Mouse (Mus musculus) hindbrain, embryonic 12.5 days (tissue): ENCODE results near the gene Lmna. TPM values are rescaled to one million over a fixed set of nuclear protein-coding genes. Genes with fewer than 3 reads are reported as not detected.

ENCODE experiments used
- ATAC-seq: fragments of 200-750 bp; cut with Nextera tagmentation; 2 replicates; pipeline ENCODE4 v1.8.0; 2017; ENCODE audit warnings: moderate TSS enrichment; ENCODE audit not compliant: low FRiP score
- H3K27ac ChIP-seq: fragments of 300-500 bp; sonication (generic); 2 replicates; pipeline ENCODE4 v1.5.1; 2016; ENCODE audit warnings: mild to moderate bottlenecking
- H3K27me3 ChIP-seq: fragments of 300-500 bp; sonication (generic); 2 replicates; pipeline ENCODE4 v1.6.1; 2016; ENCODE audit warnings: mild to moderate bottlenecking
- H3K36me3 ChIP-seq: fragments of 300-500 bp; sonication (generic); 2 replicates; pipeline ENCODE4 v1.6.1; 2016; ENCODE audit warnings: mild to moderate bottlenecking
- H3K4me1 ChIP-seq: fragments of 300-500 bp; sonication (generic); 2 replicates; pipeline ENCODE4 v1.6.1; 2016
- H3K4me2 ChIP-seq: fragments of 300-500 bp; sonication (generic); replicated peaks from 2 replicates; pipeline ENCODE4 v1.6.1; 2016; ENCODE audit warnings: mild to moderate bottlenecking
- H3K4me3 ChIP-seq: fragments of 300-500 bp; sonication (generic); 2 replicates; pipeline ENCODE4 v1.5.1; 2016; ENCODE audit warnings: mild to moderate bottlenecking
- H3K9ac ChIP-seq: fragments of 300-500 bp; sonication (generic); 2 replicates; pipeline ENCODE4 v1.6.1; 2016; ENCODE audit warnings: mild to moderate bottlenecking, moderate library complexity
- H3K9me3 ChIP-seq: fragments of 300-500 bp; sonication (generic); replicated peaks from 2 replicates; pipeline ENCODE4 v1.6.1; 2016; ENCODE audit warnings: mild to moderate bottlenecking
- WGBS: fragments of 180-500 bp; shearing (Covaris S2); methylation state at CpG from one replicate; pipeline ENCODE4 v1.1.7; 2016; 5-methylcytosine and 5-hydroxymethylcytosine counted together
- microRNA counts: library from miRNA; unstranded; fragments of <30 nt; microRNA quantifications from one replicate; lab custom pipeline; 2017
- microRNA-seq: library from miRNA; unstranded; fragments of <30 nt; microRNA quantifications from one replicate; pipeline ENCODE4, GENCODE M21; 2017
- polyA plus RNA-seq: library from polyadenylated mRNA; unstranded; fragments of >200 nt; fragmentation: Nextera tagmentation; extraction: Ambion mirVana; gene quantifications from 2 replicates; pipeline ENCODE4 v1.2.1, GENCODE M21; 2016

Lmna gene
- polyA plus RNA-seq, 1 experiment from 2014 or later, result 48.9 TPM

GRCm38 (mm10) chr3:88446471-88447123, 63.2 kb downstream of the Lmna start:
- H3K4me1 ChIP-seq, result peaks cover 13% of the 10 kb centered on the region
- H3K4me3 ChIP-seq, result no peak overlapping the region
- H3K9me3 ChIP-seq, result no peaks in the 10 kb centered on the region
- ATAC-seq, result no peak
- H3K27me3 ChIP-seq, result peaks cover 19% of the 10 kb centered on the region
- H3K36me3 ChIP-seq, result peaks cover 41% of the 10 kb centered on the region
- no peak overlapping the region for H3K4me2 ChIP-seq
- WGBS, result 79% methylated on average over 8 of the region's 8 CpGs
- no peak overlapping the region for H3K27ac ChIP-seq
- H3K9ac ChIP-seq, result no peak overlapping the region

- Histone ChIP-seq H3K9ac (no peak overlapping the region), H3K4me2 (no peak overlapping the region), H3K4me1 (peaks cover 12% of the 10 kb centered on the region), H3K27ac (no peak overlapping the region), H3K9me3 (no peaks in the 10 kb centered on the region), H3K4me3 (no peak overlapping the region), H3K36me3 (peaks cover 41% of the 10 kb centered on the region), H3K27me3 (peaks cover 17% of the 10 kb centered on the region)
- ATAC-seq, result no peak
- WGBS, result 73% methylated on average over 7 of the region's 7 CpGs
Observed at GRCm38 (mm10) chr3:88442888-88443287, 66.9 kb downstream of the Lmna start.

GRCm38 (mm10) chr3:88442488-88442887, 67.3 kb downstream of the Lmna start:
- H3K4me3 ChIP-seq, result no peak overlapping the region
- peaks cover 12% of the 10 kb centered on the region for H3K4me1 ChIP-seq
- WGBS, result 85% methylated on average over 12 of the region's 12 CpGs
- H3K36me3 ChIP-seq, result peaks cover 41% of the 10 kb centered on the region
- H3K9me3 ChIP-seq, result no peaks in the 10 kb centered on the region
- no peak overlapping the region for H3K4me2 ChIP-seq
- H3K9ac ChIP-seq, result no peak overlapping the region
- H3K27me3 ChIP-seq, result peaks cover 17% of the 10 kb centered on the region
- no peak for ATAC-seq
- H3K27ac ChIP-seq, result no peak overlapping the region

GRCm38 (mm10) chr3:88440500-88441381, 69.0 kb downstream of the Lmna start:
- Histone ChIP-seq H3K4me1 (peaks cover 20% of the 10 kb centered on the region), H3K27me3 (peaks cover 15% of the 10 kb centered on the region), H3K9me3 (no peaks in the 10 kb centered on the region), H3K4me3 (no peak overlapping the region), H3K27ac (no peak overlapping the region), H3K4me2 (peak overlapping the region; percentile 32; the same call in 1 of the 2 replicates), H3K36me3 (peaks cover 35% of the 10 kb centered on the region), H3K9ac (peak overlapping the region; percentile 27; the same call in 1 of the 2 replicates)
- peak; percentile 41; the same call in 1 of the 2 replicates for ATAC-seq
- WGBS, result 21% methylated on average over 27 of the region's 27 CpGs

- peaks cover 22% of the 10 kb centered on the region for H3K4me1 ChIP-seq
- ATAC-seq, result no peak
- no peak overlapping the region for H3K9ac ChIP-seq
- 57% methylated on average over 4 of the region's 4 CpGs for WGBS
- H3K36me3 ChIP-seq, result peaks cover 39% of the 10 kb centered on the region
- no peak overlapping the region for H3K27ac ChIP-seq
- no peaks in the 10 kb centered on the region for H3K9me3 ChIP-seq
- no peak overlapping the region for H3K4me2 ChIP-seq
- peaks cover 14% of the 10 kb centered on the region for H3K27me3 ChIP-seq
- H3K4me3 ChIP-seq, result no peak overlapping the region
Observed at GRCm38 (mm10) chr3:88439582-88439981, 70.2 kb downstream of the Lmna start.

- 78% methylated on average over 10 of the region's 10 CpGs for WGBS
- H3K9me3 ChIP-seq, result no peaks in the 10 kb centered on the region
- H3K27me3 ChIP-seq, result peaks cover 9% of the 10 kb centered on the region
- no peak for ATAC-seq
- peaks cover 25% of the 10 kb centered on the region for H3K36me3 ChIP-seq
- no peak overlapping the region for H3K4me3 ChIP-seq
- no peak overlapping the region for H3K9ac ChIP-seq
- no peak overlapping the region for H3K27ac ChIP-seq
- peaks cover 22% of the 10 kb centered on the region for H3K4me1 ChIP-seq
- peak overlapping the region; percentile 44 for H3K4me2 ChIP-seq
Observed at GRCm38 (mm10) chr3:88437454-88437853, 72.3 kb downstream of the Lmna start.

- peak; percentile 69 for ATAC-seq
- H3K4me2 ChIP-seq, result peak overlapping the region; percentile 44
- peaks cover 22% of the 10 kb centered on the region for H3K4me1 ChIP-seq
- peak overlapping the region; percentile 14 for H3K4me3 ChIP-seq
- 0 out of 2 replicates have a peak, but pooled peaks cover 8% of the 10 kb centered on the region for H3K27me3 ChIP-seq
- WGBS, result 9% methylated on average over 29 of the region's 29 CpGs
- no peak overlapping the region for H3K27ac ChIP-seq
- H3K9ac ChIP-seq, result 0 out of 2 replicates have a peak overlapping the region, but pooled peaks have one; percentile 15
- no peaks in the 10 kb centered on the region for H3K9me3 ChIP-seq
- peaks cover 22% of the 10 kb centered on the region for H3K36me3 ChIP-seq
Observed at GRCm38 (mm10) chr3:88436395-88437201, 73.2 kb downstream of the Lmna start.

GRCm38 (mm10) chr3:88435515-88435914, 74.2 kb downstream of the Lmna start:
- Histone ChIP-seq H3K36me3 (peaks cover 22% of the 10 kb centered on the region), H3K27me3 (0 out of 2 replicates have a peak, but pooled peaks cover 4% of the 10 kb centered on the region), H3K9ac (no peak overlapping the region), H3K27ac (no peak overlapping the region), H3K4me3 (no peak overlapping the region), H3K4me1 (peaks cover 15% of the 10 kb centered on the region), H3K9me3 (no peaks in the 10 kb centered on the region), H3K4me2 (no peak overlapping the region)
- 60% methylated on average over 10 of the region's 10 CpGs for WGBS
- no peak for ATAC-seq

MicroRNAs encoded within 50 kb of the gene (microRNA counts, 519-probe panel; counts per million panel counts)
- 470 counts per million, percentile 58 among the panel's probes with 10 or more counts for microRNA mmu-miR-1905 (lab: Ali Mortazavi, UCI)

Small RNA genes lying within 50 kb of the gene (microRNA-seq; reads per million reads assigned to microRNA genes)
- gene Mir1905 (not detected), gene Mir7011 (not detected)

Other genes starting within 250 kb of the Lmna start
- 0.22 TPM in 1 of 2 replicates, not detected in the other for gene Gm38392, start 222.7 kb downstream of the Lmna start, polyA plus RNA-seq
- 10.1 and 11.2 TPM in 2 replicates for gene Tsacc, start 213.0 kb downstream of the Lmna start, polyA plus RNA-seq
- gene Cct3, start 212.8 kb downstream of the Lmna start, polyA plus RNA-seq, result 523 and 555 TPM in 2 replicates
- 142 and 145 TPM in 2 replicates for gene Glmp, start 184.9 kb downstream of the Lmna start, polyA plus RNA-seq
- gene Tmem79, start 173.8 kb downstream of the Lmna start, polyA plus RNA-seq, result 1.7 and 2.1 TPM in 2 replicates
- gene Smg5, start 173.7 kb downstream of the Lmna start, polyA plus RNA-seq, result 83.3 and 83.8 TPM in 2 replicates
- 2.2 and 2.8 TPM in 2 replicates for gene Paqr6, start 145.4 kb downstream of the Lmna start, polyA plus RNA-seq
- not detected in 2 replicates for gene Bglap3, start 137.2 kb downstream of the Lmna start, polyA plus RNA-seq
- gene Bglap2, start 131.3 kb downstream of the Lmna start, polyA plus RNA-seq, result not detected in 2 replicates
- not detected in 2 replicates for gene Bglap, start 125.5 kb downstream of the Lmna start, polyA plus RNA-seq
- gene Pmf1, start 99.6 kb downstream of the Lmna start, polyA plus RNA-seq, result 73.3 and 82.3 TPM in 2 replicates
- gene Slc25a44, start 84.8 kb downstream of the Lmna start, polyA plus RNA-seq, result 24.9 and 25.9 TPM in 2 replicates
- 17.1 and 18.4 TPM in 2 replicates for gene Sema4a, start 48.8 kb downstream of the Lmna start, polyA plus RNA-seq
- 44.2 and 44.5 TPM in 2 replicates for gene Mex3a, start 22.4 kb upstream of the Lmna start, polyA plus RNA-seq
- gene Rab25, start 38.3 kb upstream of the Lmna start, polyA plus RNA-seq, result 1.5 and 2.4 TPM in 2 replicates
- gene Lamtor2, start 43.1 kb upstream of the Lmna start, polyA plus RNA-seq, result 124 and 140 TPM in 2 replicates
- 59.4 and 60.7 TPM in 2 replicates for gene Ubqln4, start 43.8 kb upstream of the Lmna start, polyA plus RNA-seq
- gene Ssr2, start 65.9 kb upstream of the Lmna start, polyA plus RNA-seq, result 152 and 155 TPM in 2 replicates
- gene Arhgef2, start 96.0 kb upstream of the Lmna start, polyA plus RNA-seq, result 171 and 179 TPM in 2 replicates
- not detected in 2 replicates for gene Rxfp4, start 143.2 kb upstream of the Lmna start, polyA plus RNA-seq
- 117 and 119 TPM in 2 replicates for gene Khdc4, start 175.8 kb upstream of the Lmna start, polyA plus RNA-seq
- 43.6 and 47.1 TPM in 2 replicates for gene Rit1, start 206.9 kb upstream of the Lmna start, polyA plus RNA-seq